In the genomic region with DNA sequence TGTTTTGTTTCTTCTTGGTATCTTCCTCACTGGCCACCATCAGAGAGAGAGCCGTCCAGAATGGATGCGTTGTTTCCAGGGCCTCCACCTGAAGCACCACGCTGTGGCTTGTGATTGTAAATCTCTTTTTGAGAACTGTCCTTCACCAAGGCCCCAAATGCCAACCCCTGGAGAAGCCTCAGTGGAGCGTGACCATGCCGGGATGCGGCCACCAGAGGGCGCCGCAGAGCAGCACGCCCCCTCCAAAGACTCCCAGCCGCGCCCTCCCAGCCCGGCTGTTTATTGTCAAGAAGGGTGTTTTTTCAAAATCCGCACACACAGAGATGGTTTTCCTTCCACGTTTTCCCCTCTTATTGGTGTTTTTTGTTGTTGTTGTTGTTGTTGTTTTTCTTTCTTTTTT, we compare ENCODE assay signal across 8 mouse cellular contexts.
A peak's percentile ranks its signal among the peaks of the same experiment; 100 is the strongest.
DNase-seq lines count a peak whose midpoint lies in the region; ATAC-seq lines count a peak whose summit lies in the region.

No protein-coding gene starts in this region.

- no peaks in the 10 kb centered on the region for H3K36me3 ChIP-seq in hindbrain, embryonic 16.5 days (ENCODE audit: control insufficient read depth, insufficient read depth, low read length)

- peak; percentile 73; the same call in 1 of the 2 replicates for ATAC-seq in hindbrain, embryonic 16.5 days

- H3K9me3 ChIP-seq in hindbrain, embryonic 16.5 days (ENCODE audit: control insufficient read depth, low read length), result no peaks in the 10 kb centered on the region

- H3K4me3 ChIP-seq in hindbrain, embryonic 16.5 days (ENCODE audit: low read length), result no peak overlapping the region

- peak overlapping the region; percentile 34 for H3K4me2 ChIP-seq in hindbrain, embryonic 16.5 days (ENCODE audit: low read length)

- peaks cover 3% of the 10 kb centered on the region for H3K4me1 ChIP-seq in hindbrain, embryonic 16.5 days (ENCODE audit: control insufficient read depth, insufficient read depth, low read depth, low read length)

- 2% methylated on average over 14 of the region's 14 CpGs for whole genome bisulfite sequencing in hindbrain, embryonic 16.5 days

- DNase-seq in R1 (ENCODE audit: low read depth, low spot score), result peak; percentile 57
- DNase-seq in cerebellum, adult 9-11 months, result peak; percentile 66
- peak; percentile 59 to 63 for DNase-seq in frontal cortex, postnatal 36 days (ENCODE audit: low spot score in 2 of 2)
- peak; percentile 22 for DNase-seq in left cerebral cortex, adult 11 months (ENCODE audit: low spot score)
- DNase-seq in mesoderm, embryonic 11.5 days (ENCODE audit: low read depth, low spot score), result peak; percentile 68
- DNase-seq in right cerebral cortex, postnatal 25 days, result peak; percentile 53
- DNase-seq in urinary bladder, postnatal 4 days (ENCODE audit: low spot score in 2 of 2), result peak; percentile 64 to 77

- no peaks in the 10 kb centered on the region for H3K27me3 ChIP-seq in hindbrain, embryonic 16.5 days (replicated peaks; ENCODE audit: control insufficient read depth, insufficient read depth, low read length)

- no peak overlapping the region for H3K27ac ChIP-seq in hindbrain, embryonic 16.5 days (ENCODE audit: low read depth, low read length)

- H3K9ac ChIP-seq in hindbrain, embryonic 16.5 days (ENCODE audit: low read depth, low read length), result no peak overlapping the region; the same call in 1 of the 2 replicates
